Mouse (Mus musculus) MEL (cell line): ENCODE data around the gene Inafm2. TPM values are rescaled to one million over a fixed set of nuclear protein-coding genes. Genes with fewer than 3 reads are reported as not detected.

ENCODE experiments used
- DNase-seq: peaks from one replicate; pipeline ENCODE4 v3.0.0; 2011; ENCODE audit warnings: low read depth, low spot score
- H3K27ac ChIP-seq: 2 replicates; pipeline ENCODE4 v1.5.1; 2012; ENCODE audit warnings: low read depth, mild to moderate bottlenecking, control low read depth, low read length, moderate library complexity; ENCODE audit not compliant: control insufficient read depth
- H3K27me3 ChIP-seq, 2 experiments: fragments of 150-350 bp in 1 of 2; sonication (generic) in 1 of 2; 2 replicates each; pipeline ENCODE4 v1.6.1; 2012; ENCODE audit warnings: low read length in 2 of 2, mild to moderate bottlenecking in 2 of 2, improper control_type of control experiment in 1 of 2, moderate library complexity in 1 of 2; ENCODE audit not compliant: insufficient read depth in 2 of 2, control insufficient read depth in 1 of 2
- H3K36me3 ChIP-seq, 2 experiments: 2 replicates each; pipeline ENCODE4 v1.6.1; 2012 to 2014; ENCODE audit warnings: low read length in 2 of 2, improper control_type of control experiment in 1 of 2, inconsistent platforms in 1 of 2, mild to moderate bottlenecking in 1 of 2; ENCODE audit not compliant: insufficient read depth in 2 of 2, control insufficient read depth in 1 of 2
- H3K4me1 ChIP-seq, 2 experiments: fragments of 150-350 bp in 1 of 2; sonication (generic) in 1 of 2; 2 replicates each; pipeline ENCODE4 v1.6.1; 2012; ENCODE audit warnings: low read length in 2 of 2, improper control_type of control experiment in 1 of 2, mild to moderate bottlenecking in 1 of 2; ENCODE audit not compliant: insufficient read depth in 2 of 2, control insufficient read depth in 1 of 2
- H3K4me3 ChIP-seq, 2 experiments: fragments of 150-350 bp in 1 of 2; sonication (generic) in 1 of 2; 2 replicates each; pipeline ENCODE4 v1.5.1; 2012; ENCODE audit warnings: low read depth in 2 of 2, low read length in 2 of 2, mild to moderate bottlenecking in 2 of 2, moderate library complexity in 2 of 2, control low read depth in 1 of 2, improper control_type of control experiment in 1 of 2; ENCODE audit not compliant: control insufficient read depth in 1 of 2, insufficient read depth in 1 of 2
- H3K79me2 ChIP-seq: 2 replicates; pipeline ENCODE4 v1.6.1; 2012; ENCODE audit warnings: mild to moderate bottlenecking, low read length, moderate library complexity; ENCODE audit not compliant: control insufficient read depth, poor library complexity, insufficient read depth
- H3K9ac ChIP-seq: 2 replicates; pipeline ENCODE4 v1.6.1; 2012; ENCODE audit warnings: low read depth, mild to moderate bottlenecking, control low read depth, low read length, moderate library complexity; ENCODE audit not compliant: control insufficient read depth, poor library complexity, severe bottlenecking
- H3K9me3 ChIP-seq: fragments of 150-350 bp; sonication (generic); replicated peaks from 2 replicates; pipeline ENCODE4 v1.6.1; 2012; ENCODE audit warnings: mild to moderate bottlenecking, low read length, improper control_type of control experiment, moderate library complexity; ENCODE audit not compliant: insufficient read depth
- BHLHE40 ChIP-seq: IDR thresholded peaks from 2 replicates; pipeline ENCODE4 v1.6.1; 2012; ENCODE audit warnings: low read depth, mild to moderate bottlenecking, inconsistent platforms, low read length, improper control_type of control experiment, borderline replicate concordance
- CHD1 ChIP-seq: IDR thresholded peaks from 2 replicates; pipeline ENCODE4 v1.6.1; 2012; ENCODE audit warnings: low read depth, mild to moderate bottlenecking, inconsistent platforms, low read length, improper control_type of control experiment
- CHD2 ChIP-seq: IDR thresholded peaks from 2 replicates; pipeline ENCODE4 v1.6.1; 2011; ENCODE audit warnings: low read length, improper control_type of control experiment
- CTCF ChIP-seq, 3 experiments: IDR thresholded peaks in 2 of 3; conservative IDR thresholded peaks in 1 of 3; 2 replicates each; pipeline ENCODE4 v1.5.1; 2011 to 2012; ENCODE audit warnings: low read length in 3 of 3, low read depth in 2 of 3, mild to moderate bottlenecking in 2 of 3, improper control_type of control experiment in 1 of 3, inconsistent platforms in 1 of 3, mixed read lengths in 1 of 3, moderate library complexity in 1 of 3; ENCODE audit not compliant: control insufficient read depth in 1 of 3, insufficient read depth in 1 of 3, poor library complexity in 1 of 3, severe bottlenecking in 1 of 3
- ELF1 ChIP-seq: IDR thresholded peaks from 2 replicates; pipeline ENCODE4 v1.6.1; 2014; ENCODE audit warnings: low read depth, mild to moderate bottlenecking, inconsistent platforms, low read length, improper control_type of control experiment, moderate library complexity
- EP300 ChIP-seq, 2 experiments: IDR thresholded peaks; 2 replicates each; pipeline ENCODE4 v1.6.1; 2011; ENCODE audit warnings: improper control_type of control experiment in 2 of 2, low read length in 2 of 2, low read depth in 1 of 2, mild to moderate bottlenecking in 1 of 2
- ETS1 ChIP-seq: IDR thresholded peaks from 2 replicates; pipeline ENCODE4 v1.6.1; 2012; ENCODE audit warnings: low read depth, mild to moderate bottlenecking, inconsistent platforms, low read length, improper control_type of control experiment, moderate library complexity
- GABPA ChIP-seq: IDR thresholded peaks from 2 replicates; pipeline ENCODE4 v1.6.1; 2012; ENCODE audit warnings: low read depth, mild to moderate bottlenecking, inconsistent platforms, low read length, improper control_type of control experiment, moderate library complexity
- GATA1 ChIP-seq: IDR thresholded peaks from 2 replicates; pipeline ENCODE4 v1.6.1; 2011; ENCODE audit warnings: low read depth, low read length, improper control_type of control experiment
- HCFC1 ChIP-seq: IDR thresholded peaks from 2 replicates; pipeline ENCODE4 v1.6.1; 2012; ENCODE audit warnings: low read depth, mild to moderate bottlenecking, inconsistent platforms, low read length, improper control_type of control experiment, moderate library complexity
- JUND ChIP-seq: IDR thresholded peaks from 2 replicates; pipeline ENCODE4 v1.6.1; 2011; ENCODE audit warnings: low read depth, mild to moderate bottlenecking, improper control_type of control experiment, low read length
- MAFK ChIP-seq: IDR thresholded peaks from 2 replicates; pipeline ENCODE4 v1.6.1; 2011; ENCODE audit warnings: low read depth, mild to moderate bottlenecking, low read length, improper control_type of control experiment, borderline replicate concordance
- MAX ChIP-seq: IDR thresholded peaks from 2 replicates; pipeline ENCODE4 v1.6.1; 2011; ENCODE audit warnings: low read length, improper control_type of control experiment
- MAZ ChIP-seq: IDR thresholded peaks from 2 replicates; pipeline ENCODE4 v1.6.1; 2012; ENCODE audit warnings: low read depth, mild to moderate bottlenecking, inconsistent platforms, low read length, improper control_type of control experiment
- MEF2A ChIP-seq: IDR thresholded peaks from 2 replicates; pipeline ENCODE4 v1.6.1; 2014; ENCODE audit warnings: low read depth, mild to moderate bottlenecking, inconsistent platforms, low read length, improper control_type of control experiment; ENCODE audit not compliant: poor library complexity, insufficient replicate concordance, severe bottlenecking; ENCODE audit errors: extremely low read depth
- MXI1 ChIP-seq: IDR thresholded peaks from 2 replicates; pipeline ENCODE4 v1.6.1; 2011; ENCODE audit warnings: mild to moderate bottlenecking, low read depth, low read length, improper control_type of control experiment
- MYC ChIP-seq: IDR thresholded peaks from 2 replicates; pipeline ENCODE4 v1.6.1; 2011; ENCODE audit warnings: low read depth, mild to moderate bottlenecking, low read length, improper control_type of control experiment, moderate library complexity
- NELFE ChIP-seq: IDR thresholded peaks from 2 replicates; pipeline ENCODE4 v1.6.1; 2011; ENCODE audit warnings: low read depth, low read length, improper control_type of control experiment
- NRF1 ChIP-seq: IDR thresholded peaks from 2 replicates; pipeline ENCODE4 v1.6.1; 2014; ENCODE audit warnings: low read depth, mild to moderate bottlenecking, inconsistent platforms, low read length, improper control_type of control experiment, moderate library complexity; ENCODE audit not compliant: poor library complexity, insufficient read depth, severe bottlenecking
- POLR2A ChIP-seq, 2 experiments: IDR thresholded peaks; 2 replicates each; pipeline ENCODE4 v1.6.1; 2011 to 2012; ENCODE audit warnings: low read length in 2 of 2, mild to moderate bottlenecking in 2 of 2, control low read depth in 1 of 2, improper control_type of control experiment in 1 of 2, low read depth in 1 of 2, moderate library complexity in 1 of 2; ENCODE audit not compliant: control insufficient read depth in 1 of 2, insufficient read depth in 1 of 2, poor library complexity in 1 of 2
- POLR2AphosphoS5 ChIP-seq: IDR thresholded peaks from 2 replicates; pipeline ENCODE4 v1.6.1; 2012; ENCODE audit warnings: low read depth, borderline replicate concordance, mild to moderate bottlenecking, inconsistent platforms, low read length, moderate library complexity, mixed read lengths
- RCOR1 ChIP-seq: IDR thresholded peaks from 2 replicates; pipeline ENCODE4 v1.6.1; 2012; ENCODE audit warnings: low read depth, mild to moderate bottlenecking, inconsistent platforms, low read length, improper control_type of control experiment
- SIN3A ChIP-seq: IDR thresholded peaks from 2 replicates; pipeline ENCODE4 v1.6.1; 2012; ENCODE audit warnings: low read length, improper control_type of control experiment, inconsistent platforms
- SMC3 ChIP-seq: IDR thresholded peaks from 2 replicates; pipeline ENCODE4 v1.6.1; 2011; ENCODE audit warnings: low read depth, low read length, improper control_type of control experiment
- TAL1 ChIP-seq: IDR thresholded peaks from 2 replicates; pipeline ENCODE4 v1.6.1; 2012; ENCODE audit warnings: mild to moderate bottlenecking, inconsistent platforms, low read length, moderate library complexity, mixed read lengths
- TBP ChIP-seq: IDR thresholded peaks from 2 replicates; pipeline ENCODE4 v1.8.0; 2011; ENCODE audit warnings: low read depth, low read length, improper control_type of control experiment
- UBTF ChIP-seq: IDR thresholded peaks from 2 replicates; pipeline ENCODE4 v1.6.1; 2012; ENCODE audit warnings: low read depth, mild to moderate bottlenecking, inconsistent platforms, low read length, improper control_type of control experiment, moderate library complexity, borderline replicate concordance; ENCODE audit not compliant: insufficient read depth
- ZKSCAN1 ChIP-seq: IDR thresholded peaks from 2 replicates; pipeline ENCODE4 v1.6.1; 2012; ENCODE audit warnings: low read depth, mild to moderate bottlenecking, inconsistent platforms, low read length, improper control_type of control experiment, moderate library complexity
- polyA plus RNA-seq, 2 experiments: library from polyadenylated mRNA; stranded (reverse) in 1 of 2; unstranded in 1 of 2; fragments of >175 nt in 1 of 2; fragments of >200 nt in 1 of 2; gene quantifications; 2 replicates each; pipeline versions ENCODE4 v1.2.1 to v1.2.4; 2012; ENCODE audit warnings: low replicate concordance in 2 of 2, low read depth in 1 of 2; ENCODE audit not compliant: insufficient read length in 2 of 2, insufficient read depth in 1 of 2, missing spikeins in 1 of 2
- total RNA-seq: library from RNA; depleted of rRNA; stranded (reverse); fragments of 300-350 nt; gene quantifications from 2 replicates; pipeline ENCODE4 v1.2.3, GENCODE M21; 2012

Gene Inafm2
- total and polyA plus RNA-seq, 3 experiments: 8.6 to 14.5 TPM; not detected in 1

- no peak for TF ChIP-seq GATA1
- no peak for TF ChIP-seq GABPA
- TF ChIP-seq ETS1: no peak
- no peak for TF ChIP-seq MAX
- TF ChIP-seq CHD1: no peak
- TF ChIP-seq MAFK: no peak
- no peak for TF ChIP-seq POLR2A (IDR thresholded peaks at IDR 0.05; ENCODE audit: control insufficient read depth in 1 of 2, insufficient read depth in 1 of 2, low read depth in 1 of 2, low read length in 2 of 2, poor library complexity in 1 of 2)
- no peak for TF ChIP-seq CHD2
- no peak for TF ChIP-seq SIN3A
- no peak for TF ChIP-seq NELFE
- no peak for TF ChIP-seq ZKSCAN1
- TF ChIP-seq MYC: no peak
- TF ChIP-seq MAZ: no peak
- TF ChIP-seq CTCF (IDR thresholded peaks at IDR 0.05 in 2 of 3, conservative IDR thresholded peaks at IDR 0.05 in 1 of 3; ENCODE audit: control insufficient read depth in 1 of 3, insufficient read depth in 1 of 3, low read depth in 2 of 3, low read length in 3 of 3, poor library complexity in 1 of 3, severe bottlenecking in 1 of 3): no peak
- no peak for TF ChIP-seq BHLHE40
- no peak for TF ChIP-seq SMC3
- TF ChIP-seq JUND: no peak
- no peak for TF ChIP-seq MEF2A
- TF ChIP-seq POLR2AphosphoS5: no peak
- no peak for TF ChIP-seq TAL1
- TF ChIP-seq, all 39 proteins: peak for 0
- Histone ChIP-seq H3K79me2 (no peaks in the 10 kb centered on the region), H3K27ac (no peak overlapping the region), H3K27me3 (no peaks in the 10 kb centered on the region), H3K36me3 (no peaks in the 10 kb centered on the region), H3K9ac (no peak overlapping the region), H3K4me3 (no peak overlapping the region), H3K4me1 (no peaks in the 10 kb centered on the region; a peak in 1 of 4 replicates), H3K9me3 (no peaks in the 10 kb centered on the region)
- DNase-seq: no peak
Measured at GRCm38 (mm10) chr2:118713631-118714030, 31.9 kb upstream of the Inafm2 start.

- no peak overlapping the region for H3K9ac ChIP-seq
- TF ChIP-seq SIN3A (no peak), HCFC1 (no peak), GABPA (no peak), MAZ (no peak), JUND (no peak), EP300 (IDR thresholded peaks at IDR 0.05; ENCODE audit: low read depth in 1 of 2, low read length in 2 of 2) (no peak), UBTF (no peak), MEF2A (no peak), TAL1 (no peak), MXI1 (no peak), ELF1 (no peak), CHD1 (no peak), TBP (no peak), RCOR1 (no peak), MAFK (no peak), NRF1 (no peak), POLR2A (IDR thresholded peaks at IDR 0.05; ENCODE audit: control insufficient read depth in 1 of 2, insufficient read depth in 1 of 2, low read depth in 1 of 2, low read length in 2 of 2, poor library complexity in 1 of 2) (no peak)
- no peak for DNase-seq
- no peaks in the 10 kb centered on the region for H3K79me2 ChIP-seq
- H3K9me3 ChIP-seq: no peaks in the 10 kb centered on the region
- H3K27ac ChIP-seq: no peak overlapping the region
- H3K4me1 ChIP-seq: no peaks in the 10 kb centered on the region; a peak in 1 of 4 replicates
- no peak overlapping the region for H3K4me3 ChIP-seq
- H3K36me3 ChIP-seq: no peaks in the 10 kb centered on the region
- no peaks in the 10 kb centered on the region for H3K27me3 ChIP-seq
Measured at GRCm38 (mm10) chr2:118714230-118714629, 31.3 kb upstream of the Inafm2 start.
